Mouse (Mus musculus) thymus, adult 18-20 months (tissue): Measurements from ENCODE around the gene Zfp667.
"Not testable (repeated sequence)": the region's sequence is repeated elsewhere in the genome, so short reads cannot be mapped to it uniquely, and the experiment has no call there.

Experiments
- DNase-seq, 2 experiments: peaks; one replicate each; pipeline ENCODE4 v3.0.0; 2022; ENCODE audit warnings: mixed read lengths in 2 of 2

The Zfp667 gene

DNA sequence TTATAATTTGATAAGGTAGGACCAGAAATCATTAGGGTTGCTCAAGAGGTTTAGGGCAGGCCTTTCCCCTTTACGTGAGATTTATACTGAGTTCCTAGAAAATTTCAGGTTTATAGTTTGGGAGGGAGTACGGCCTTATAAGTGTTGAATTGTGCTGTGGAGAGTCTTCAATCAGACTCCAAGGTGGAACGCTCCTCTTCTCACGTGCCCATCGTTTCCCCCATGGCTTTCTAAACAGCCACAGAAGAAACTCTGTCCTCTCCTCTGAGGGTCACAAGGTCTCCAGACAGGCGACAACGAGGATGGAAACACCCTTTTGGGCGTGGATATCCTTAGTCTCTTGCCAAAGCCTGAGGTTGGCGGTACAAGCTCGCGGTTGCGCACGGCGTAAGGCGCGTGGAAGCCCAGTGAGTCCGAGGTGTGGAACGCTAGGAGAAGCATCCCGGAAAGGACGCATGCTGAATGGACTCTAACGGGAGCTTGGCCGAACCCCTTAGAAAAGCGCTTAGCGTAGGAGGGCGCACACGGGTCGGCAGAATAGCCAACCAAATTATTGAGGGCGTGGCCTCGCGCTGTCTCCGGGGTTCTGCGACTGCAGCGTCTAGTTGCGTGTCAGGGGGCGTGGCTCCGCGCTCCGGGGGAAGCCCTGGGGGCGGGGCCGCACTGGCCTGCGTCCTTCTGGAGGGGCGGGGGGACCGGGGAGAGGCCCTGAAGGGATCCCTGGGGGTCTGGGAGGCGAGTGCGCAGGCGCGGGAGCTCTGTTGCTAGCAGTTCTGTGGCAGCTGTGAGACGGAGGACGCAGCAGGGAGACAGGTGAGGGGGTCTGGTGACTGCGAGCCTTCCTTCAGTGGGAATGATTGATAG is at the start of gene Zfp667:
Gene Zfp667, plus strand, starts transcription at position 738 of the 864 bp plus-strand sequence.
- DNase-seq: peak; percentile 98

DNA sequence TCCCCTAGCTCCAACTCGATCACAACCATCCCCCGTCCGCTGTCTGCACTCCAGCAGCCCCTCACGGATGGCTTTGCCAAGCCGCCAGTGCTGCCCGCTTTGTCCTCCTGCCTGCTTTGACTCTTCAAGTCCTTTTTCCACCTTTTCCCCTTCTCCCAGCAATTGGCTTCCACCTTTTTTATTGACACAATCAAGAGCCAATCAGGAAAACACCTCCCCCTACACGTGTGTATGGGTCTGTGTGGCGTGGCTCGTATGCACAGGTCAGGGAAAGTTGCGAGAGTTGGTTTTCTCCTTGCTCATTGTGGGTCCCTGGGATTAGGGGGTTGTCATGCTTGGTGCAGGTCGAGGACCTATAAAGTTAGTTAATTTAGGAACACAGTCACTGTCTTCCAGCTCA is 46.6 kb upstream of the Zfp667 start:
- DNase-seq: no peak

DNA sequence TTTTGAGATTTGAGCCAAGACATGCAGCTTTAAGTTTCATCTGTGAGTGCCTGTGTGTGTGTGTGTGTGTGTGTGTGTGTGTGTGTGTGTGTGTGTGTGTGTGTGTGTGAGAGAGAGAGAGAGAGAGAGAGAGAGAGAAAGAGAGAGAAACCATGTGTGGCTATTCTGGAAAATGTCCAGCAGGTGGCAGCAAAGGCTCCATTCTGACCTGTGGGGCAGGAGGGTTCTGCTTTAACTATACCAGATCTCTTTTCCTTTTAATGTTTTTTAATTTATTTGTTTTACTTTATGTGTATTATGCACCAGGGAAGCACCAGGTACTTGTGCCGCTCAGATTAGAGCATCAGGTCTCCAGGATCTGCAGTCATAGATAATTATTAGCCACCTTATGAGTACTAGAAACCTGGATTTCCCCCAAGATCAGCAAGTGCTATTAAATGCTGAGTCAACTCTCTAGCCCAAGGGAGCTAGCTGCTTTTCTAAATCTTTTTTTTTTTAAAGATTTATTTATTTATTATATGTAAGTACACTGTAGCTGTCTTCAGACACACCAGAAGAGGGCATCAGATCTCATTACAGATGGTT is 45.4 kb upstream of the Zfp667 start:
- peak in 1 of 2 experiments; percentile 4 for DNase-seq

DNA sequence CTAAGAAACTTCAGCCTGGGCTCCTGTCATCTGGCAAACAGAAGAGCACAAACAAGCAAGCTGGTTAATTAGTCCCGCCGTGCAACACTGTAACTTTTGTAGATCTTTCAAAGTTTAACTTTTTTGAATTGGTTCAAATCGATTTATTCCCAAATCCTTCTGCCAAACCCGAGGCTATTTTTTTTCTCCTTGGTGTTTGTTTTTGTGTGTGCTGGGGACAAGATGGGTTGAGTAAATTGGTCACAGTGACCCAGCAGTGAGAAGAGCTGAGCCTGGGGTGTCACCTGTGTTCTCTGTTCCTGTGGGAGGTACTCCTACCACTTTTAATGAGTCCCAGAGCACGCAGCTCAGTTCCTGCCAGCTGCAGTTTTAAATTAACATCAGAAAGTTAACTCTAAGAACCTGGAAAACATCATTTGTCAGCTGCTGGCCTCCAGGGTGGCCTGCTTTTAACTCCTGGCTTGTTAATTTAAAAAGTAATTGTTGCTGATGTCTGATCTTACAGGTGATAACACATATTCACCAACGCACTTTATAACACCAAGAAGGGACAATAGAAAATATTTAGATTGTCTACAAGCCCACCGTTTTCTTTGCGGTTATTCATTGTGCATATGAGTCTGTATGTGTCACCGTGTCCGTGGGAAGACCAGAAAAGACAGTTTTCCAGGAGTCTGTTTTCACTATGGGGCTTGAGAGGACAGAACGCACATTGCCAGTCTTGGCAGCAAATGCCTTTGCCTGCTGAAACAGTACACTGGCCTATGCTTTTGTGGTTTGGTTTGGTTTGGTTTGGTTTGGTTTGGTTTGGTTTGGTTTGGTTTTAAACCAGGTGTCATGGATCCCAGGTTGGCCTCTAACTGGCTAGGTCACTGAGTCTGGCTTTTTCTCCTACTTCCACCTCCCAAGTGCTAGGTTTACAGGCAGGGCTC is 41.8 kb upstream of the Zfp667 start:
- no peak for DNase-seq

DNA sequence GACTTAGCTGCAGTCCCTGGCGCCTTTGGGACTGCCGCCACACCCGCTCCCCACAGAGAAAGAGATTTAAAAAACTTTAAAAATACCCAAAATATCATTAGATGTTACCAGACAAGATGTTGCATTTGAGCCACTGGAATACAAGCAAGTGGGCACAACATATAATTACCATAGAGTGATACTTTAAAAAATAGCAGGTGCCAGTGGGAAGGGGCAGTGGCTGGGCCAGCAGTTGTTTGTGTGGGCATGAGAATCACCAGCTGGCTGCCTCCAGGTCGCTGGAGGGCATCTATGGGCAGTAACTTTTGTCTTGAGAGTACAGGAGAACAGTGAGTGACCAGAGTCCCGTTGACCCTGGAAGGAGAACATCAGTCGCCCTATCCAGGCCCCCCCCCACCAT is 34.0 kb upstream of the Zfp667 start, which contains the start of gene Epp13:
Gene Epp13, plus strand, starts transcription at position 301 of the 400 bp plus-strand sequence.
- no peak for DNase-seq

DNA sequence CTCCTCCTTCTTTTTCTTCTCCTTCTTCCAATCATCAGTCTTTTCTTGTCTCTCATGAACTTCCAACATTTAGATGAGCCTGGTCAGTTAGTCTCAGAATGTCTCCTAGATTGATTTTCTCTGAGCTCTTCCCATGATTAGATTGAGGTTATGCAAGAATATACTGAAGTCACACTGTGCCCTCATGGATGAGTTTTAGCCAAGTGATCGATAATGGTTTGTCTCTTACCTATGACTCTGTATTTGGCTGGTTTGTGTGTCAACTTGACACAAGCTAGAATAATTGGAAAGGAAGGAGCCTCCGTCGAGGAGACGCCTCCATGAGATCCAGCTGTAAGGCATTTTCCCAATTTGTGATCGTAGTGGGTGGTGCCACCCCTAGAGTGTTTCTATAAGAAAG is 31.9 kb upstream of the Zfp667 start:
- DNase-seq: no peak

DNA sequence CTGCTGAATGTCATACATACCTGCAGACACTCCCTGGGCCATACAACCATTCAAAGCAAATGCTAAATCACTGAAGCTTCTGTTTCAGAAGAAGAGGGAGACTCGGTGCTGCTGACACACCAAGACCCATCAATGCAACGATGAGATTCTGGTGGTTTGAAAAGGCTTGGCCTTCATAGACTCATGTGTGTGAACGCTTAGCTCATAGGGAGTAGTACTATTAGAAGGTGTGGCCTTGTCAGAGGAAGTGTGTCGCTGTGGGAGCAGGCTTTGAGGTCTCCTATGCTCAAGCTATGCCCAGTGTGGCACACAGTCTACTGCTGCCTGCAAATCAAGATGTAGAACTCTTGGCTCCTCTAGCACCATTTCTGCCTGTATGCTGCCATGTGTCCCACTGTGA is 29.0 kb upstream of the Zfp667 start:
- DNase-seq: no peak

DNA sequence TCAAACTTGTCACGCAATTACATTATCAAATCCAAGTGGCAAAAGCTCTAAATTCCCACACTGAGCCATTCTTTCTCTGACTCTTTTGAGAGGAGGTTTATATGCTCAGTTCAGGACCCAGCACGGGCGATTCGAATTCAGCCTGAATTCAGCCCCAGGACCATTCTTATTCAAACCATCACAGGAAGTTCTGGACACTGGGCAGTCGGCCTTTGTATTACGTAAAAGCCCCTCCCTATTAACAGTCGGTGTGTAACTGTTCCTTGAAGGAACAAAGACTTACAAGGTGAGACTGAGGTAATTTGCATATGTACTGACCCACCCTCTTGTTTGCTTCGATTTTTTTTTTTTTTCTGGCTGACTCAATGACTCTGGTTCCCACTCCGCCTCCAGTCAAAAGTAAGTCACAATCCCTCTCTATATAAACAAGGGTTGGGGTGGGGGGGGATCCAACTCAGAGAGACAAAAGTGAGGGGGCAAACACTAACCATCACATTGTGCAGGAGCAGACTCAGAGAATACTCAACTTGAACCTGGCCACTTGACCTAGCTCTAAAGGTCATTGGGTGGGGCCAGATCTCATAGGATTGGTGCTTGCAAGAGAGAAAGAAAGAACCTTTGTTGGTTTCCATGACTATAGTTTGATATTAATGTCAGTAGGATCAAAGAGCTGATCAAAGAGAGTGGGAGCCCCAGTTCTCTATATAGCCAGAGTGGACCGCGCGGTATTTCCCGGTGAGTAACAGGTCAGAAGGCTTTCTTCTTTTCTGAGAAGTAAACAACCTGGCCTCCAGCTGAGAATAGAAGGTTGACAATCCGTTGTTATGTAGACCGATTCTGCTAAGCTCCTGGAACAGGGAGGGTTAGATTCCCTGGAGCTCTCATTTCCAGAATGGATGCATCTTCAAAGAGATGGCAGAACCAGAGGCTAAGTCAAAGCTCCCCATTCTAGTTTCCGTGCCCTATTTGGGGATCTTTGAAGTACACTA is 27.9 kb upstream of the Zfp667 start:
- no peak for DNase-seq

DNA sequence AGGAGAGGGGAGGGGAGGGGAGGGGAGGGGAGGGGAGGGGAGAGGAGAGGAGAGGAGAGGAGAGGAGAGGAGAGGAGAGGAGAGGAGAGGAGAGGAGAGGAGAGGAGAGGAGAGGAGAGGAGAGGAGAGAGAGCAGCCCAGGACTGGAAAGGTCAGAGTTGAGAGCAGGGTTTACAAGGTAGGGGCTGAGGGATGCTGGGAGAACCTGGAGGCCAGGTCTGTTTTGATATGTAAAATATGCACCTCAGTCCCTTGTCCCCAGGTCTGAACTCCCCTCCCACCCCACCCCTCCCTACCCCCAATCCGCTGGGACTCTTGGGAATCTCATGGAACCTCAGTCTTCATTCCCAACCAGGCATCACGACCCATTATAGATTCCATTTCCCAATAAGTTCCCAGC is 26.4 kb upstream of the Zfp667 start:
- not testable (repeated sequence) for DNase-seq

DNA sequence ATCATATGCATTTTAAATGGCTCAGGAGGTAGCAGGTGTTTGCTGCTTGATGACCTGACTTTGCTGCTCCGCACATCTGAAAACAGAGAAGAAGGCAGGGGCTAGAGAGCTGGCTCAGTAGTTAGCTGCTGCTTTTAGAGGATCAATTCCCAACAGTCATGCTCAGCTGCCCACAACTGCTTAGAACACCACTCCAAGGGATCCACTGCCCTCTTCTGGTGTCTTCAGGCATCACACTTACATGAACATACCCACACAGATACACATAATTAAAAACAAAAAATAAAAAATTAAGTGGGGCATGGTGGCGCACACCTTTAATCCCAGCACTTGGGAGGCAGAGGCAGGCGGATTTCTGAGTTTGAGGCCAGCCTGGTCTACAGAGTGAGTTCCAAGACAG is 24.3 kb upstream of the Zfp667 start:
- DNase-seq: no peak

DNA sequence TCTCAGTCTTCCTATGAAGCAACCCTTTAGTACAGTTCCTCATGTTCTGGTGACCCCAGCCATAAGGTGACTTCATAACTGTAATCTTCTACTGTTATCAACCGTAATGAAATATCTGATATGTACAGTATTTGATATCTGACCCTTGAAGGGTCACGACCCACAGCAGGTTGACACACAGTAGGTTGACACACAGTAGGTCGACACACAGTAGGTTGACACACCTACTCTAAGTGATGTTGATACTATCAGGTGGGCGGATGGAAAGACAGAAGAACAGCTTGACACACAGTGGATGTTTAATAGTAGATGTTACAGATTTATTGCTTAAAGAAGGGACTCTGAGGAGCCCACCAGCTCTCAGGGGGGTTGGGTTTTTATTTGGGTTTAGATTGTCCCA is 23.4 kb upstream of the Zfp667 start:
- DNase-seq: no peak

DNA sequence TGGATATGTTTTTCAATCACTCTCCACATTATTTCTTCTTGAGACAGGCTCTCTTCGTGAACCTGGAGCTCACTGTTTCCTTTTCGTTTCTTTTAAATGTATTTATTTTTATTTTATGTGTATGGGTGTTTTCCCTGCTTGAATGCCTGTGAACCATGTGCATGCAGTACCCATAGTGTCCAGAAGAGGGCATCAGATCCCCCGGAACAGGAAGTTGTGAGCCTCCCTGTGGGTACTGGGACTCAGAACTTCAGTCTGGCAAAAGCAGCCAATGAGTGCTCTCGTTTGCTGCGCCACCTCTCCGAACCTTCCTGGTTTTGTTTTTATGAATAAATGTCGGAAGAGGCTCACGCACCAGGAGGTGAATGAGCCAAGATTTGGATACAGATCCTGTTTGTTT is 20.7 kb upstream of the Zfp667 start:
- DNase-seq: peak in 1 of 2 experiments; percentile 6

DNA sequence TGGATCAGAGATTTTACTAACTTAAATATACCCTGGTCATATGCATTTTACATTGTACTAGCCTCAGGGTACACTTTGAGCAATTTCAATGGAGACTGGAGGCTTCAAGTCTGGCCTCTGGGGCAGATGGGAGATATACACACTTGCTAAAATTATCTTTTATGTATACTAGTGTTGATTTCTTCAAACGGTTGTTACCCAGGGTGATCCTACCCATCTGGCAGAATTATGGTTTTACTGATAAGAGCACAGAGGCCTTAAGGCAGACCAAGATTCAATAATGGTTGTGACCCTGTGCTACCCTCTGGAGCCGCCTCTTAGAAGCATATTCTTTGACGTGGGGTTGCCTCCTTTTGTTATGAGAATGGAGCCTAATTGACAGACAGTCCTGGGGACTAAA is 8.5 kb upstream of the Zfp667 start:
- no peak for DNase-seq

DNA sequence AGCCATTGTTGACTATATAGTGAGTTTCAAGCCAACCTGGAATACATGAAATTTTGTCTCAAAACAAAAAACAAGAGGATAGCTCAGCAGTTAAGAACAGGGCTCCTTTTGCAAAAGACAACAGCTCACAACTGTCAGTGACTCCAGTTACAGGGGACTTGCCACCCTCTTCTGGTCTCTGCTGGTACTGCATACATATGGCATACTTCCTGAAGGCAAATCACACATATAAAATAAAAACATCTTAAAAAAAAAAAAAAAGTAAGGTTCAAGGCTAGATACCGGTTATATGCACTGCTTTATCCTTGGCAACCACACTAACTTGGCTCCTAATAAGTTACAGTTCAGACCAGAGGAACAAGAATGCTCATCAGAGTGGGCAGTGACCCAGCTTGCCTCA is 3.6 kb upstream of the Zfp667 start:
- peak; percentile 30 to 55 for DNase-seq

DNA sequence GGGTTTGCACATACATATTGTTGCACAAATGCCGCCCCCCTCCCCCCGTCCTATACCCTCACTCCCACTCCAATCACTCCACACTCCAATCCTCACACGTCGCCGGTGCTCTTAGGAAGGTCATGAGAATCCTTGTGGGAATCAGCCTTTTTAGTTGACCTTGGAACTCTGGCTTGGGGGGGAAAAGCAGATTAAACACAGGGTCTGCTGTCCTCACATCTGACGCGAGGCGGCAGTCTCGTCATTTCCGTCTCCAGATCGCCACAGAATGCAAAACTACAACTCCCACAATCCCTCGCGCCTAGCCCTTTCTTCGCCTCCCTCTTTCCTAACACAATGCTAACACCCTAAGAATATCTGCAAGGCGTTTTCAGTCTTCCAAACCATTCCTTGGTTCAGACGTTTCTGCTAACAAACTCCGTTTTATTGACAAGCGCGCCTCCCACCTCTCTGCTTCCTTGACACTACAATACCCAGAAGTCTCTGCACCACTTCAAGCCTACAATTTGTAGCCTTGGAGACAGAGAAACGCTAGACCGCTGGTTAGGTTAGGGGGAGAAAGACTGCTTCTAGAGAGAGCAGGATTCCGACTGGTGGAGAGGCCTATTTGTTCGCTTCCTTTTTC is 2.8 kb upstream of the Zfp667 start:
- DNase-seq: peak; percentile 57 to 69

DNA sequence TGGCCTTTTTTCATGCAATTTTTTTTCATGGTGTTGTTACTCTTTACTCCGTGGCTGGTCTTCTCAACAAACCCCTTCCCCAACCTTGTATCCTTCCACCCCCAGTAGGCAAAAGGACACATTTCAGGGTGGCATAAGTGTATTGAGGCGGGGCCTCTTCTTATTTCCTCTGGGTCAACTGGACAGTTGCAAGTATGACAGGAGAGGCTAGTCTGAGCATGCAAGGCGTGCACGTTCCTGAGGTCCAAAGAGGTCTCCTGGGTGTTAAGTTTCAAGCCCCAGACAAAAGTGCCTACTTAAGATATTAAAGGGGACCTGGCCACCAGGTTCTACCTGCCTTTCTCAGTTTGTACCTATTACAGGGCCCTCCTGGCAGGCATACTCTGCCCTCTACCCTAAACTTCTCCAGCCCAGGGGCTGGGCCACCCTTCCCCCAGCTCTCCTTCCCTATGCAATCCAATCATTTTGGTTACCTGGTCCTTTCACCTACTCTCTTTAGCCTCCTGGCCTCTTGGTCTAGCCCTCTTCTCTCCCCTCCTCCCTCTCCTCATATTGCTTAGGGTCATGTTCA is 1.9 kb upstream of the Zfp667 start:
- DNase-seq: no peak

DNA sequence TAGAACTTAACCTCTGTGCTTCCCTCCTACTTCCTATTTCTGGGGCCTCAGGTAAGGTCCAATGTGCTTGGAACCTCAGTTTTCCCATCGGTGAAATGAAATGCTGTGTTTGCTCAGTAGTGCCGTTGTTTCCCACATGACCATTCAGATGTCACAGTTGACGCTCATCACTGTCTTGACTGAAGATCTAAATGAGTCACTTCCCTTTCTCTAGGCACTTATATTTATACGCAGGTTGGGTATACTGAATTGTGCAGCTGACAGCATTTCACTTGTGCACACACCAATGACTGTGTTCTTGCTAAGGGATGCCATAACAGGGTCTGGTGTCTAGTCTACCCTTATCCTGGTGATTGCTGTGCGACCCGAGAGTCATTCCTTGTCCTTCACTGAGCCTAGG is 1.0 kb upstream of the Zfp667 start:
- no peak for DNase-seq

DNA sequence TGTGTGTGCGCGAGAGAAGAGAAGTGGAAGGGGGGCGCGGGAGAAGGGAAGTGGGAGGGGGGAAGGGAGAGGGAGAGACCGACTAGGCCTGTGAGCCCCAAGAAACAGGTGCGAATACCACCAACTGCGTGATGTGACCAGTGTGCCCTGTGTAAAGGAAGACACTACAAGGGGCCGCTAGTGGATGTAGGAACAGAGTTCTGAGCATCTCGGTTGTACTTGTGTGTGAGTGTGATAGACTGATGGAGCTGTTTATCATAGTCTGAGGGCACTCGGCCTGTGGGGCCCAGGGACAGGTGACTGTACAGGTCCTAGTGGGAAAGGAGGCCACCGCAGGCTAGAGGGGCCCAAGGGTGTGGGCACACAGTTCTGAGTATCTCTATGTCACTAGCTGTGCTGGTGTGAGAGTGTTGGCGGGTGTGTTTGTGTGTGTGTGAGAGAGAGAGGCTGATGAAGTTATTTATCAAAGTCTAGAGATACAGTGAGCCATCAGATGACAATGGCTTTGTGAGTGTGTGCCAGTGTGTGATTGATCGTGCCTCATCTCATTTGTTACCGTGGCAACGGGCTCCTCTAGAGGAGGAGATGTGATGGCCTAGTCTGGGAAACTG is 647 bp downstream of the Zfp667 start:
- DNase-seq: peak; percentile 17 to 37

DNA sequence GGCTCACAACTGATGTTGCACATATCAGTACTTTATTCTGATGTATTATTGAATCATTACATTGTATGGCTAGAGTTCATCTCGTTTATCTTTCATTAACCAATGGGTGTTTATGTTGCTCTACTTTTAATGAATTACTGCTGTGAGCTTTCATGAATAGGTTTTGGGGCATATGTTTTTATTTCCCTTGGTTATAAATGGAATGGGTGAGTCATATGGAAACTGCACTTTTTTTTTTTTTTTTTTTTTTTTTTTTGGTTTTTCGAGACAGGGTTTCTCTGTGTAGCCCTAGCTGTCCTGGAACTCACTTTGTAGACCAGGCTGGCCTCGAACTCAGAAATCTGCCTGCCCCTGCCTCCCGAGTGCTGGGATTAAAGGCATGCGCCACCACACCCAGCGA is 4.7 kb downstream of the Zfp667 start:
- DNase-seq: not testable (repeated sequence)

DNA sequence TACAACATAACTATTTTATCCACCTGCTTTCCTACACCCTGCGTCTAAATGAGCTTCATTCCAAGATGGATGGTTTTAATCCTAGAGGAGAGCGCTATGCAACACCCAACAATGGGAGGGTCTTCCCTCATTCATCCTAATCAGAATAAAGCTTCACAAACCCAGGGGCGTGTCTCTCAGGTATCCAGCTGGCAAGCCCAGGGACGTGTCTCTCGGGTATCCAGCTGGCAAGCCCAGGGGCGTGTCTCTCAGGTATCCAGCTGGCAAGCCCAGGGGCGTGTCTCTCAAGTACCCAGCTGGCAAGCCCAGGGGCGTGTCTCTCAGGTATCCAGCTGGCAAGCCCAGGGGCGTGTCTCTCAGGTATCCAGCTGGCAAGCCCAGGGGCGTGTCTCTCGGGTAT is 14.4 kb downstream of the Zfp667 start:
- not testable (repeated sequence) for DNase-seq
